Mouse (Mus musculus): Measurements from ENCODE around the gene Slc39a11. TPM values are rescaled to one million over a fixed set of nuclear protein-coding genes. Genes with fewer than 3 reads are reported as not detected.

Gene Slc39a11
- polyA plus RNA-seq, 1 experiment from 2014 or later: 17.8 TPM

GRCm38 (mm10) chr11:113409121-113409520 lies 240.8 kb downstream of the Slc39a11 start:
- Histone ChIP-seq H3K36me3 (ENCODE audit: control insufficient read depth, insufficient read depth, low read length) (no peaks in the 10 kb centered on the region), H3K9me3 (ENCODE audit: control insufficient read depth, low read length) (no peaks in the 10 kb centered on the region), H3K4me2 (no peak overlapping the region), H3K9ac (ENCODE audit: low read length) (no peak overlapping the region), H3K27ac (ENCODE audit: low read depth, low read length) (no peak overlapping the region), H3K27me3 (ENCODE audit: control insufficient read depth, insufficient read depth, low read length) (no peaks in the 10 kb centered on the region), H3K4me1 (ENCODE audit: control insufficient read depth, insufficient read depth, low read length) (no peaks in the 10 kb centered on the region), H3K4me3 (ENCODE audit: low read depth, low read length) (no peak overlapping the region)
- DNase-seq (ENCODE audit: low spot score, missing footprints) (no peak), ATAC-seq (ENCODE audit: low FRiP score) (no peak)
- 92% methylated on average over 9 of the region's 9 CpGs for WGBS

- no peak for ATAC-seq (ENCODE audit: low FRiP score)
- no peaks in the 10 kb centered on the region for H3K4me1 ChIP-seq (ENCODE audit: control insufficient read depth, insufficient read depth, low read length)
- H3K36me3 ChIP-seq (ENCODE audit: control insufficient read depth, insufficient read depth, low read length): no peaks in the 10 kb centered on the region
- H3K9ac ChIP-seq (ENCODE audit: low read length): no peak overlapping the region
- H3K9me3 ChIP-seq (ENCODE audit: control insufficient read depth, low read length): no peaks in the 10 kb centered on the region
- H3K4me3 ChIP-seq (ENCODE audit: low read depth, low read length): no peak overlapping the region
- WGBS: 95% methylated on average over 4 of the region's 4 CpGs
- no peak for DNase-seq (ENCODE audit: low spot score, missing footprints)
- no peak overlapping the region for H3K27ac ChIP-seq (ENCODE audit: low read depth, low read length)
- no peaks in the 10 kb centered on the region for H3K27me3 ChIP-seq (ENCODE audit: control insufficient read depth, insufficient read depth, low read length)
- H3K4me2 ChIP-seq: no peak overlapping the region
Observed at GRCm38 (mm10) chr11:113407474-113407873, 242.4 kb downstream of the Slc39a11 start.

GRCm38 (mm10) chr11:113400868-113401267 lies 249.0 kb downstream of the Slc39a11 start:
- no peak overlapping the region for H3K27ac ChIP-seq (ENCODE audit: low read depth, low read length)
- peaks cover 6% of the 10 kb centered on the region; the same call in 1 of the 2 replicates for H3K9me3 ChIP-seq (ENCODE audit: control insufficient read depth, low read length)
- H3K36me3 ChIP-seq (ENCODE audit: control insufficient read depth, insufficient read depth, low read length): no peaks in the 10 kb centered on the region
- no peaks in the 10 kb centered on the region for H3K4me1 ChIP-seq (ENCODE audit: control insufficient read depth, insufficient read depth, low read length)
- H3K27me3 ChIP-seq (ENCODE audit: control insufficient read depth, insufficient read depth, low read length): no peaks in the 10 kb centered on the region
- H3K4me3 ChIP-seq (ENCODE audit: low read depth, low read length): no peak overlapping the region
- H3K9ac ChIP-seq (ENCODE audit: low read length): no peak overlapping the region
- 93% methylated on average over 4 of the region's 4 CpGs for WGBS
- no peak overlapping the region for H3K4me2 ChIP-seq
- no peak for DNase-seq (ENCODE audit: low spot score, missing footprints)
- no peak for ATAC-seq (ENCODE audit: low FRiP score)

- 86% methylated on average over 11 of the region's 11 CpGs for WGBS
Observed at GRCm38 (mm10) chr11:113399601-113400000, 250.3 kb downstream of the Slc39a11 start.

GRCm38 (mm10) chr11:113397394-113397793 lies 252.5 kb downstream of the Slc39a11 start:
- 78% methylated on average over 1 of the region's 1 CpGs for WGBS
- H3K4me2 ChIP-seq: no peak overlapping the region
- no peaks in the 10 kb centered on the region for H3K36me3 ChIP-seq (ENCODE audit: control insufficient read depth, insufficient read depth, low read length)
- H3K9me3 ChIP-seq (ENCODE audit: control insufficient read depth, low read length): peaks cover 6% of the 10 kb centered on the region; the same call in 1 of the 2 replicates
- H3K9ac ChIP-seq (ENCODE audit: low read length): no peak overlapping the region
- H3K4me1 ChIP-seq (ENCODE audit: control insufficient read depth, insufficient read depth, low read length): no peaks in the 10 kb centered on the region
- H3K27me3 ChIP-seq (ENCODE audit: control insufficient read depth, insufficient read depth, low read length): no peaks in the 10 kb centered on the region
- no peak overlapping the region for H3K27ac ChIP-seq (ENCODE audit: low read depth, low read length)
- ATAC-seq (ENCODE audit: low FRiP score) (no peak), DNase-seq (ENCODE audit: low spot score, missing footprints) (no peak)
- no peak overlapping the region for H3K4me3 ChIP-seq (ENCODE audit: low read depth, low read length)

More at GRCm38 (mm10) chr11:113399601-113400000, 250.3 kb downstream of the Slc39a11 start:
- no peak overlapping the region for H3K4me3 ChIP-seq (ENCODE audit: low read depth, low read length)
- no peak for DNase-seq (ENCODE audit: low spot score, missing footprints)
- H3K36me3 ChIP-seq (ENCODE audit: control insufficient read depth, insufficient read depth, low read length): no peaks in the 10 kb centered on the region
- no peaks in the 10 kb centered on the region for H3K4me1 ChIP-seq (ENCODE audit: control insufficient read depth, insufficient read depth, low read length)
- H3K4me2 ChIP-seq: no peak overlapping the region
- H3K27ac ChIP-seq (ENCODE audit: low read depth, low read length): no peak overlapping the region
- no peak overlapping the region for H3K9ac ChIP-seq (ENCODE audit: low read length)
- ATAC-seq (ENCODE audit: low FRiP score): no peak
- no peaks in the 10 kb centered on the region for H3K27me3 ChIP-seq (ENCODE audit: control insufficient read depth, insufficient read depth, low read length)
- H3K9me3 ChIP-seq (ENCODE audit: control insufficient read depth, low read length): peaks cover 6% of the 10 kb centered on the region; the same call in 1 of the 2 replicates

- no peaks in the 10 kb centered on the region for H3K27me3 ChIP-seq (ENCODE audit: control insufficient read depth, insufficient read depth, low read length)
- peaks cover 13% of the 10 kb centered on the region for H3K4me1 ChIP-seq (ENCODE audit: control insufficient read depth, insufficient read depth, low read length)
- WGBS: 89% methylated on average over 23 of the region's 23 CpGs
- DNase-seq (ENCODE audit: low spot score, missing footprints) (no peak), ATAC-seq (ENCODE audit: low FRiP score) (no peak)
- no peak overlapping the region for H3K4me2 ChIP-seq
- no peak overlapping the region for H3K27ac ChIP-seq (ENCODE audit: low read depth, low read length)
- peaks cover 6% of the 10 kb centered on the region; the same call in 1 of the 2 replicates for H3K9me3 ChIP-seq (ENCODE audit: control insufficient read depth, low read length)
- no peaks in the 10 kb centered on the region for H3K36me3 ChIP-seq (ENCODE audit: control insufficient read depth, insufficient read depth, low read length)
- no peak overlapping the region for H3K9ac ChIP-seq (ENCODE audit: low read length)
- H3K4me3 ChIP-seq (ENCODE audit: low read depth, low read length): no peak overlapping the region
Observed at GRCm38 (mm10) chr11:113393366-113394150, 256.3 kb downstream of the Slc39a11 start.

- 92% methylated on average over 12 of the region's 12 CpGs for WGBS
- peaks cover 13% of the 10 kb centered on the region for H3K4me1 ChIP-seq (ENCODE audit: control insufficient read depth, insufficient read depth, low read length)
Observed at GRCm38 (mm10) chr11:113391664-113392063, 258.2 kb downstream of the Slc39a11 start.

GRCm38 (mm10) chr11:113389637-113390036 lies 260.2 kb downstream of the Slc39a11 start:
- Histone ChIP-seq H3K4me1 (ENCODE audit: control insufficient read depth, insufficient read depth, low read length) (peaks cover 13% of the 10 kb centered on the region), H3K27me3 (ENCODE audit: control insufficient read depth, insufficient read depth, low read length) (no peaks in the 10 kb centered on the region), H3K36me3 (ENCODE audit: control insufficient read depth, insufficient read depth, low read length) (no peaks in the 10 kb centered on the region), H3K4me2 (no peak overlapping the region), H3K27ac (ENCODE audit: low read depth, low read length) (no peak overlapping the region), H3K9ac (ENCODE audit: low read length) (no peak overlapping the region), H3K4me3 (ENCODE audit: low read depth, low read length) (no peak overlapping the region), H3K9me3 (ENCODE audit: control insufficient read depth, low read length) (no peaks in the 10 kb centered on the region)
- 32% methylated on average over 6 of the region's 6 CpGs for WGBS
- no peak for DNase-seq (ENCODE audit: low spot score, missing footprints)
- ATAC-seq (ENCODE audit: low FRiP score): no peak

More at GRCm38 (mm10) chr11:113391664-113392063, 258.2 kb downstream of the Slc39a11 start:
- no peaks in the 10 kb centered on the region for H3K9me3 ChIP-seq (ENCODE audit: control insufficient read depth, low read length)
- H3K9ac ChIP-seq (ENCODE audit: low read length): no peak overlapping the region
- DNase-seq (ENCODE audit: low spot score, missing footprints): no peak
- no peaks in the 10 kb centered on the region for H3K27me3 ChIP-seq (ENCODE audit: control insufficient read depth, insufficient read depth, low read length)
- no peak overlapping the region for H3K4me3 ChIP-seq (ENCODE audit: low read depth, low read length)
- no peak for ATAC-seq (ENCODE audit: low FRiP score)
- no peak overlapping the region for H3K27ac ChIP-seq (ENCODE audit: low read depth, low read length)
- H3K4me2 ChIP-seq: no peak overlapping the region
- H3K36me3 ChIP-seq (ENCODE audit: control insufficient read depth, insufficient read depth, low read length): no peaks in the 10 kb centered on the region

- no peak overlapping the region for H3K4me2 ChIP-seq
- no peaks in the 10 kb centered on the region for H3K27me3 ChIP-seq (ENCODE audit: control insufficient read depth, insufficient read depth, low read length)
- H3K9me3 ChIP-seq (ENCODE audit: control insufficient read depth, low read length): no peaks in the 10 kb centered on the region
- no peak overlapping the region for H3K9ac ChIP-seq (ENCODE audit: low read length)
- H3K27ac ChIP-seq (ENCODE audit: low read depth, low read length): no peak overlapping the region
- ATAC-seq (ENCODE audit: low FRiP score) (no peak), DNase-seq (ENCODE audit: low spot score, missing footprints) (peak; percentile 86)
- no peaks in the 10 kb centered on the region for H3K36me3 ChIP-seq (ENCODE audit: control insufficient read depth, insufficient read depth, low read length)
- WGBS: 34% methylated on average over 10 of the region's 10 CpGs
- H3K4me3 ChIP-seq (ENCODE audit: low read depth, low read length): no peak overlapping the region
- peaks cover 4% of the 10 kb centered on the region for H3K4me1 ChIP-seq (ENCODE audit: control insufficient read depth, insufficient read depth, low read length)
Observed at GRCm38 (mm10) chr11:113382674-113383571, 267.0 kb downstream of the Slc39a11 start.

All from midbrain, embryonic 11.5 days (tissue).